Mouse (Mus musculus): ENCODE measurements around the gene Tecpr2. TPM values are rescaled to one million over a fixed set of nuclear protein-coding genes. Genes with fewer than 3 reads are reported as not detected.

Gene Tecpr2
- total and polyA plus RNA-seq, 3 experiments = 2.8 to 7.5 (median 3.1) TPM

GRCm38 (mm10) chr12:110939385-110939784, 50.3 kb downstream of the Tecpr2 start (continued):
- no peak for TF ChIP-seq HCFC1 (IDR thresholded peaks at IDR 0.05; ENCODE audit: low read depth, low read length)
- peak; percentile 86 for TF ChIP-seq IRF4 (IDR thresholded peaks at IDR 0.05; ENCODE audit: low read depth, low read length)
- peak; percentile 66; the same call in 1 of the 2 replicates for TF ChIP-seq RCOR1 (conservative IDR thresholded peaks at IDR 0.05; ENCODE audit: low read depth, low read length)
- no peak for TF ChIP-seq USF1 (IDR thresholded peaks at IDR 0.05; ENCODE audit: low read depth, low read length)
- peak; percentile 34; the same call in 1 of the 2 replicates for TF ChIP-seq JUND (conservative IDR thresholded peaks at IDR 0.05; ENCODE audit: low read depth, low read length)
- TF ChIP-seq KAT2A (IDR thresholded peaks at IDR 0.05; ENCODE audit: insufficient replicate concordance, low read length) = no peak
- TF ChIP-seq ZNF384 (IDR thresholded peaks at IDR 0.05; ENCODE audit: low read depth, low read length) = peak; percentile 21; the same call in 1 of the 2 replicates

- Histone ChIP-seq H3K4me1 (ENCODE audit: control insufficient read depth in 1 of 2, insufficient read depth in 2 of 2) (peaks cover 20 to 26% of the 10 kb centered on the region in 2 experiments), H3K79me2 (replicated peaks; ENCODE audit: control insufficient read depth, extremely low read depth, insufficient read depth, poor library complexity, severe bottlenecking) (no peaks in the 10 kb centered on the region), H3K27me3 (replicated peaks) (no peaks in the 10 kb centered on the region), H3K36me3 (replicated peaks in 1 of 2; ENCODE audit: control insufficient read depth in 1 of 2, insufficient read depth in 1 of 2, low read length in 1 of 2) (peaks cover 25 to 57% of the 10 kb centered on the region in 2 experiments), H3K27ac (ENCODE audit: insufficient read depth, low read depth) (no peak overlapping the region), H3K4me2 (ENCODE audit: insufficient read depth, low read depth, poor library complexity, severe bottlenecking) (no peak overlapping the region), H3K9me3 (replicated peaks; ENCODE audit: low read length) (no peaks in the 10 kb centered on the region), H3K9ac (ENCODE audit: insufficient read depth, low read depth) (no peak overlapping the region), H3K4me3 (replicated peaks in 1 of 3; ENCODE audit: low read depth in 2 of 3, low read length in 2 of 3, poor library complexity in 1 of 3) (no peak overlapping the region)
- dilution Hi-C loops (cut with MboI; ENCODE audit: extremely low pct_ligation_motif_present, extremely low pct_unique_long_range_greater_than_20kb, low sequenced_read_pairs) = no loop called here
- in situ Hi-C loops (cut with MboI; ENCODE audit: low pct_ligation_motif_present, low pct_unique_long_range_greater_than_20kb, low sequenced_read_pairs) = no loop called here
- TF ChIP-seq ZC3H11A (IDR thresholded peaks at IDR 0.05; ENCODE audit: low read depth, low read length) (no peak), ZKSCAN1 (IDR thresholded peaks at IDR 0.05; ENCODE audit: borderline replicate concordance, low read depth, low read length) (no peak), NELFE (IDR thresholded peaks at IDR 0.05; ENCODE audit: low read depth, low read length) (no peak), RCOR1 (conservative IDR thresholded peaks at IDR 0.05; ENCODE audit: low read depth, low read length) (no peak), EP300 (IDR thresholded peaks at IDR 0.05; ENCODE audit: low read length) (no peak), TCF12 (IDR thresholded peaks at IDR 0.05; ENCODE audit: low read depth, low read length) (no peak), RAD21 (IDR thresholded peaks at IDR 0.05; ENCODE audit: low read depth, low read length) (no peak), MAFK (IDR thresholded peaks at IDR 0.05; ENCODE audit: insufficient replicate concordance, low read length) (no peak), SIN3A (IDR thresholded peaks at IDR 0.05; ENCODE audit: low read length) (no peak), ETS1 (conservative IDR thresholded peaks at IDR 0.05; ENCODE audit: low read depth, low read length) (no peak), USF1 (IDR thresholded peaks at IDR 0.05; ENCODE audit: low read depth, low read length) (no peak), MXI1 (IDR thresholded peaks at IDR 0.05; ENCODE audit: low read depth, low read length) (no peak), UBTF (IDR thresholded peaks at IDR 0.05; ENCODE audit: low read depth, low read length) (no peak), MAX (IDR thresholded peaks at IDR 0.05; ENCODE audit: low read length) (no peak), CTCF (conservative IDR thresholded peaks at IDR 0.05 in 1 of 2, IDR thresholded peaks at IDR 0.05 in 1 of 2; ENCODE audit: low read depth in 2 of 2, low read length in 2 of 2) (no peak), JUND (conservative IDR thresholded peaks at IDR 0.05; ENCODE audit: low read depth, low read length) (no peak), TBP (conservative IDR thresholded peaks at IDR 0.05; ENCODE audit: low read depth, low read length) (no peak), CHD2 (IDR thresholded peaks at IDR 0.05; ENCODE audit: low read length) (no peak), POLR2AphosphoS2 (IDR thresholded peaks at IDR 0.05; ENCODE audit: low read depth, low read length) (no peak), USF2 (conservative IDR thresholded peaks at IDR 0.05; ENCODE audit: low read depth, low read length) (no peak)
- no peak for DNase-seq (ENCODE audit: extremely low read depth)
Observed at GRCm38 (mm10) chr12:110940869-110941268, 51.8 kb downstream of the Tecpr2 start.

All from CH12.LX (cell line).